Comparison of ENCODE assay signal across 8 mouse cellular contexts in the genomic region with DNA sequence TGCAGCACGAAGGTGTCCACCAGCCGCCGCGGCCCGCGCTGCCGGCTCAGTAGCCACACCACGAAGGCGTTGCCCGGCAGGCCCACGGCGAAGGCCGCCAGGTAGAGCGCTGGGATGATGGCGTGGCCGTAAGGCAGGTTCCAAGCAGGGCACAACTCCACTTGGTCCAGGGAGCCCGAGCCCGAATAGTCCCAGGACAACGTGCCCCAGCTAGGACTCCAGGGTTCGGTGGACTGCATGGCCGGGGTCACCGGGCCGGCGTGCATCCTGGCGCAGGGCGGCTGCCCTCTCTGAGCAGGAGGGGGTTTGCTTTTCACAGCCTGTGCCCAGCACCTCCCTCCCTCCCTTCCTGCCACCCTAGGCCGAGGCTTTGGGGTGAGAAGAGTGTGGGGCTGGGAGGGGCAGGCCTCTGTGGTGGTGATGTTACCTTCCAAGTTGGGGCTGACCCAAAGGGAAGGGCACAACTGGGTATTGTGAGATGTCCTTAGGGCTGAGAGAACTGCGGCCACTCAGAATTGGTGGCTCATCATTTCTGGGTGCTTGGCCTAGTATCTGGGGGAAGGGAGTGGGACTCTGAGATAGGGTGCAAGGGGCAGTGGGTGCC. TPM values are rescaled to one million over a fixed set of nuclear protein-coding genes. Genes with fewer than 3 reads are reported as not detected.
DNase-seq lines count a peak whose midpoint lies in the region; ATAC-seq and TF ChIP-seq lines count a peak whose summit lies in the region.
"Had no signal": no experiment of that assay in that cellular context is flagged by ENCODE, and none has a peak within 500 bp of the region (broad histone marks: within the 10 kb centered on the region; RNA-seq: fewer than 3 reads in every experiment).

Gpr25 (minus strand) TSS at position 239 of the 604 bp plus-strand sequence.

- H3K4me3 ChIP-seq in left cerebral cortex, adult 2 months = peak within 1 kb of the TSS; percentile 63
- peak within 1 kb of the TSS; percentile 57 for H3K4me3 ChIP-seq in embryonic facial prominence, embryonic 13.5 days
- peak within 1 kb of the TSS; percentile 57 for H3K4me3 ChIP-seq in hindbrain, embryonic 15.5 days

- H3K9me3 ChIP-seq in embryonic facial prominence, embryonic 13.5 days = no peaks in the 10 kb centered on the region
- H3K9me3 ChIP-seq in hindbrain, embryonic 15.5 days = no peaks in the 10 kb centered on the region

- no peak for DNase-seq in left cerebral cortex, adult 2 months (ENCODE audit: extremely low spot score in 1 of 2, low spot score in 2 of 2)
- no peak for DNase-seq in left cerebral cortex, adult 9 months (ENCODE audit: low spot score in 2 of 2)
- DNase-seq in urinary bladder, adult 18-20 months (ENCODE audit: low spot score in 2 of 2) = no peak
- no peak for DNase-seq in layer of hippocampus, adult 9-11 months

- TF ChIP-seq CTCF in left cerebral cortex, adult 2 months (IDR thresholded peaks at IDR 0.05) = no peak

- WGBS in embryonic facial prominence, embryonic 13.5 days = 9% methylated on average over 27 of the region's 28 CpGs
- WGBS in hindbrain, embryonic 15.5 days = 7% methylated on average over 28 of the region's 28 CpGs

- H3K4me1 ChIP-seq in embryonic facial prominence, embryonic 13.5 days = peaks cover 15% of the 10 kb centered on the region
- peaks cover 21% of the 10 kb centered on the region for H3K4me1 ChIP-seq in hindbrain, embryonic 15.5 days (replicated peaks)

- peak within 1 kb of the TSS; percentile 73 for H3K9ac ChIP-seq in embryonic facial prominence, embryonic 13.5 days
- peak within 1 kb of the TSS; percentile 56 for H3K9ac ChIP-seq in hindbrain, embryonic 15.5 days

- peak within 1 kb of the TSS; percentile 96 for H3K4me2 ChIP-seq in embryonic facial prominence, embryonic 13.5 days
- H3K4me2 ChIP-seq in hindbrain, embryonic 15.5 days = peak within 1 kb of the TSS; percentile 74

- peak within 1 kb of the TSS; percentile 90 for H3K27ac ChIP-seq in left cerebral cortex, adult 2 months
- H3K27ac ChIP-seq in embryonic facial prominence, embryonic 13.5 days = no peak within 1 kb of the TSS
- H3K27ac ChIP-seq in hindbrain, embryonic 15.5 days (replicated peaks) = peak within 1 kb of the TSS; percentile 72
- H3K27ac ChIP-seq: macrophage had no signal

- no peak for ATAC-seq in embryonic facial prominence, embryonic 13.5 days (ENCODE audit: insufficient number of reproducible peaks, insufficient read depth, low FRiP score, low TSS enrichment, low read depth)
- peak; percentile 32; the same call in 1 of the 2 replicates for ATAC-seq in hindbrain, embryonic 15.5 days (ENCODE audit: low FRiP score, low read depth)
- 0 out of 2 replicates have a peak, but pooled peaks have one; percentile 29 for ATAC-seq in monocyte, adult 5-6 weeks (replicated peaks; ENCODE audit: insufficient number of reproducible peaks, low FRiP score, low TSS enrichment, poor library complexity, severe bottlenecking)

- peaks cover 67% of the 10 kb centered on the region for H3K27me3 ChIP-seq in embryonic facial prominence, embryonic 13.5 days
- peaks cover 22% of the 10 kb centered on the region for H3K27me3 ChIP-seq in hindbrain, embryonic 15.5 days

- intact Hi-C loops in left cerebral cortex, adult 2 months (cut with DNase I) = loop anchor here (2.0 kb wide), 1 partner anchor 212 kb away; no protein-coding TSS in a partner anchor

- H3K36me3 ChIP-seq in embryonic facial prominence, embryonic 13.5 days = no peaks in the 10 kb centered on the region
- H3K36me3 ChIP-seq in hindbrain, embryonic 15.5 days = no peaks in the 10 kb centered on the region

RNA-seq across cellular contexts. Expression of gene Gpr25, which starts in this region (rescaled TPM):
- 1 to 10 TPM; 5.6 to 6.3 TPM for total RNA-seq in left cerebral cortex, adult 2 months (2021)
- polyA plus RNA-seq in embryonic facial prominence, embryonic 13.5 days (2015; fragmentation: Nextera tagmentation; extraction: Ambion mirVana) = 0.21 TPM in 1 of 2 replicates, not detected in the other
- polyA plus RNA-seq in hindbrain, embryonic 15.5 days (2015; fragmentation: Nextera tagmentation; extraction: Ambion mirVana) = 1.1 TPM in 2 replicates
- not detected in 3 replicates for total RNA-seq in monocyte, adult 5-6 weeks (2017)
- polyA plus RNA-seq: macrophage had no signal

Comparison
In these comparisons a context has a peak if more than half of its experiments do, and no peak if none do; other contexts are left out.
1. Peak in ATAC-seq in monocyte, adult 5-6 weeks; RNA of the gene not detected or under 1 TPM.